Mouse (Mus musculus): Measurements from ENCODE around the gene Gtf2ird2.

DNA sequence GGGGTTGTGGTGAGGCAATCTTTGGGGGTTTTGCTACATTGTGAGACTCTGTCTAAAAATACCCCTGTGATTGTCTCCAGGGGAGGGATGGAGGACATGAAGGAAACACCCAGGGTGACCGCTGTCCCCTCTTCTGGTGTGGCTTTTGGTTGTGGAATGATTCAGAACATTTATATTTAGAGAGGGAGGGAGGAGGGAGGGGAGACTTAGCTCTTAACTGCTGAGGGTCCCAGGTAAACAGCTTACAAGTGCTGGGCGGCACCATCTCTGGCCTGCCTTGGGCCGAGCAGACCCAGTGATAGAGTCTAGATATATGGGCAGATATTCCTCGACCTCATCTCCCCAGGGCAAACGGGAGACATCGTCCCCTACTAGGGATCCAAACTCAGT lies 44.4 kb downstream of the Gtf2ird2 start:
- TF ChIP-seq POLR2A (IDR thresholded peaks at IDR 0.05; ENCODE audit: borderline replicate concordance, control insufficient read depth, low read depth, low read length) (no peak), CTCF (IDR thresholded peaks at IDR 0.05; ENCODE audit: control insufficient read depth, insufficient read depth, low read length) (no peak)

Measured in bone marrow, adult 2 months (tissue).